Comparison of ENCODE assay signal across 15 mouse cellular contexts in genomic region chr19:46186611-46187010, GRCm38 (mm10). TPM values are rescaled to one million over a fixed set of nuclear protein-coding genes. Genes with fewer than 3 reads are reported as not detected.
DNase-seq lines count a peak whose midpoint lies in the region; ATAC-seq lines count a peak whose summit lies in the region.
"Had no signal": no experiment of that assay in that cellular context is flagged by ENCODE, and none has a peak within 500 bp of the region (broad histone marks: within the 10 kb centered on the region; RNA-seq: fewer than 3 reads in every experiment).

No protein-coding gene starts in this region.

- H3K36me3 ChIP-seq in heart, embryonic 14.5 days (ENCODE audit: control insufficient read depth, insufficient read depth, low read length): peaks cover 11% of the 10 kb centered on the region

- peak; percentile 19 to 53 for DNase-seq in layer of hippocampus, adult 18-20 months (ENCODE audit: low spot score in 2 of 2)
- no peak for DNase-seq in layer of hippocampus, adult 9-10 months (ENCODE audit: low spot score)
- peak; percentile 8 for DNase-seq in forelimb bud, embryonic 11.5 days (ENCODE audit: low read depth, low spot score)
- DNase-seq in lung, postnatal 14 days: peak; percentile 17
- no peak for DNase-seq in spleen, postnatal 4 days (ENCODE audit: low spot score in 2 of 2)
- no peak for DNase-seq in urinary bladder, postnatal 25 days (ENCODE audit: low spot score)
- no peak for DNase-seq in urinary bladder, postnatal 36 days (ENCODE audit: low spot score in 2 of 2)
- DNase-seq: cerebellum, adult 9-10 months; right cerebral cortex, postnatal 4 days had no signal

- no peaks in the 10 kb centered on the region for H3K27me3 ChIP-seq in heart, embryonic 14.5 days (ENCODE audit: control insufficient read depth, insufficient read depth, low read length)
- H3K27me3 ChIP-seq: hindbrain, embryonic 12.5 days; liver, embryonic 15.5 days had no signal

- H3K4me3 ChIP-seq in heart, embryonic 14.5 days (ENCODE audit: control insufficient read depth in 1 of 2, insufficient read depth in 1 of 2, low read depth in 1 of 2, low read length in 2 of 2): no peak overlapping the region
- H3K4me3 ChIP-seq: hindbrain, embryonic 12.5 days; liver, embryonic 15.5 days had no signal

- peak overlapping the region; percentile 58 to 68 for H3K27ac ChIP-seq in heart, embryonic 14.5 days (replicated peaks in 1 of 2; ENCODE audit: control insufficient read depth in 1 of 2, insufficient read depth in 1 of 2, low read depth in 2 of 2, low read length in 2 of 2)
- H3K27ac ChIP-seq: hindbrain, embryonic 12.5 days; liver, embryonic 15.5 days had no signal

- H3K4me2 ChIP-seq in heart, embryonic 14.5 days (ENCODE audit: low read length): peak overlapping the region; percentile 42
- H3K4me2 ChIP-seq: hindbrain, embryonic 12.5 days; liver, embryonic 15.5 days had no signal

- no peaks in the 10 kb centered on the region for H3K9me3 ChIP-seq in heart, embryonic 14.5 days (ENCODE audit: control insufficient read depth, low read length)
- H3K9me3 ChIP-seq: hindbrain, embryonic 12.5 days; liver, embryonic 15.5 days had no signal

- no peak for ATAC-seq in heart, embryonic 14.5 days (ENCODE audit: insufficient number of reproducible peaks, insufficient read depth, low FRiP score, low read depth)
- ATAC-seq: activated CD4-positive, CD25-positive, alpha-beta regulatory T cell, adult 4 months had no signal

- whole genome bisulfite sequencing in heart, embryonic 14.5 days: 2% methylated on average over 3 of the region's 3 CpGs

- H3K9ac ChIP-seq in heart, embryonic 14.5 days (ENCODE audit: low read length): no peak overlapping the region
- H3K9ac ChIP-seq: hindbrain, embryonic 12.5 days; liver, embryonic 15.5 days had no signal

- H3K4me1 ChIP-seq in heart, embryonic 14.5 days (ENCODE audit: control insufficient read depth in 2 of 2, insufficient read depth in 2 of 2, low read length in 2 of 2): peaks cover 0 to 18% of the 10 kb centered on the region in 2 experiments
- H3K4me1 ChIP-seq: hindbrain, embryonic 12.5 days had no signal

RNA-seq across cellular contexts. Expression of gene Gbf1, which starts 34.3 kb away (rescaled TPM):
- 10 to 100 TPM; 82.1 to 84.8 TPM for total RNA-seq in layer of hippocampus, adult 18-20 months (2021)
- polyA plus RNA-seq in heart, embryonic 14.5 days (2014; fragmentation: Nextera tagmentation; extraction: Ambion mirVana): 43.5 and 45.0 TPM in 2 replicates

RNA-seq across cellular contexts. Expression of gene Pitx3, which starts 38.5 kb away (rescaled TPM):
- not detected for total RNA-seq in layer of hippocampus, adult 18-20 months (2021)
- polyA plus RNA-seq in heart, embryonic 14.5 days (2014; fragmentation: Nextera tagmentation; extraction: Ambion mirVana): 0.51 and 0.66 TPM in 2 replicates
- polyA plus RNA-seq: activated CD4-positive, CD25-positive, alpha-beta regulatory T cell, adult 4 months; forebrain, embryonic 11.5 days; thymus, postnatal 0 days had no signal

RNA-seq across cellular contexts. Expression of gene Elovl3, which starts 54.9 kb away (rescaled TPM):
- total RNA-seq in layer of hippocampus, adult 18-20 months (2021): not detected
- not detected in 2 replicates for polyA plus RNA-seq in heart, embryonic 14.5 days (2014; fragmentation: Nextera tagmentation; extraction: Ambion mirVana)
- polyA plus RNA-seq: activated CD4-positive, CD25-positive, alpha-beta regulatory T cell, adult 4 months; hindbrain, embryonic 12.5 days had no signal

Comparison
In these comparisons a context has a peak if more than half of its experiments do, and no peak if none do; other contexts are left out.
1. DNase-seq: peak in layer of hippocampus, adult 18-20 months (2 of 2), forelimb bud, embryonic 11.5 days (single experiment) and lung, postnatal 14 days (single experiment); none in layer of hippocampus, adult 9-10 months (single experiment), spleen, postnatal 4 days (0 of 2), urinary bladder, postnatal 25 days (single experiment) and urinary bladder, postnatal 36 days (0 of 2).